Mouse (Mus musculus) thymus, adult 2 months (tissue): ENCODE data around the gene Shisal2a.

Source experiments
- CTCF ChIP-seq: fragments of 200-500 bp; IDR thresholded peaks from 2 replicates; pipeline ENCODE4 v1.5.1; 2012; ENCODE audit warnings: mild to moderate bottlenecking, control low read depth, low read length, moderate library complexity, borderline replicate concordance; ENCODE audit not compliant: control insufficient read depth, poor library complexity, insufficient read depth; ENCODE audit errors: extremely low read depth
- POLR2A ChIP-seq: fragments of 200-500 bp; IDR thresholded peaks from 2 replicates; pipeline ENCODE4 v1.6.1; 2012; ENCODE audit warnings: mild to moderate bottlenecking, low read length, control low read depth, moderate library complexity; ENCODE audit not compliant: control insufficient read depth, poor library complexity, insufficient read depth; ENCODE audit errors: extremely low read depth

- TF ChIP-seq CTCF (no peak), POLR2A (no peak)
Observed at GRCm38 (mm10) chr4:108362321-108363261, 20.6 kb downstream of the Shisal2a start.
